Mouse (Mus musculus) frontal cortex, postnatal 14 days (tissue): ENCODE measurements around the gene Zfp182.
A peak's percentile ranks its signal among the peaks of the same experiment; 100 is the strongest.

Source experiments
- DNase-seq, 2 experiments: peaks; one replicate each; pipeline ENCODE4 v3.0.0; 2022; ENCODE audit warnings: low spot score in 2 of 2

Gene Zfp182

GRCm38 (mm10) chrX:21061866-21062543 lies at the start of gene Zfp182:
TSS of gene Zfp182 (minus strand) at chrX:21062316.
- DNase-seq: peak; percentile 62 to 73

GRCm38 (mm10) chrX:21089867-21090239 lies 27.7 kb upstream of the Zfp182 start:
- DNase-seq: peak; percentile 4

- peak; percentile 49 to 58 for DNase-seq
Observed at GRCm38 (mm10) chrX:21088983-21089866, 27.1 kb upstream of the Zfp182 start, which contains the start of gene Zfp300. TSS of gene Zfp300 (minus strand) at chrX:21089527.

- no peak for DNase-seq
Observed at GRCm38 (mm10) chrX:21088645-21088982, 26.5 kb upstream of the Zfp182 start.

GRCm38 (mm10) chrX:21068106-21068505 lies 6.0 kb upstream of the Zfp182 start, which contains the start of gene Spaca5:
TSS of gene Spaca5 (plus strand) at chrX:21068406.
- DNase-seq: no peak

- DNase-seq: no peak
Observed at GRCm38 (mm10) chrX:21062544-21062890, 401 bp upstream of the Zfp182 start.

- DNase-seq: no peak
Observed at GRCm38 (mm10) chrX:21061460-21061859, 656 bp downstream of the Zfp182 start.

- no peak for DNase-seq
Observed at GRCm38 (mm10) chrX:20980901-20981300, 81.2 kb downstream of the Zfp182 start.
